Mouse (Mus musculus): ENCODE measurements around the gene Gm28308. TPM values are rescaled to one million over a fixed set of nuclear protein-coding genes. Genes with fewer than 3 reads are reported as not detected.

Gene Gm28308
- total and polyA plus RNA-seq, 3 experiments = not detected

DNA sequence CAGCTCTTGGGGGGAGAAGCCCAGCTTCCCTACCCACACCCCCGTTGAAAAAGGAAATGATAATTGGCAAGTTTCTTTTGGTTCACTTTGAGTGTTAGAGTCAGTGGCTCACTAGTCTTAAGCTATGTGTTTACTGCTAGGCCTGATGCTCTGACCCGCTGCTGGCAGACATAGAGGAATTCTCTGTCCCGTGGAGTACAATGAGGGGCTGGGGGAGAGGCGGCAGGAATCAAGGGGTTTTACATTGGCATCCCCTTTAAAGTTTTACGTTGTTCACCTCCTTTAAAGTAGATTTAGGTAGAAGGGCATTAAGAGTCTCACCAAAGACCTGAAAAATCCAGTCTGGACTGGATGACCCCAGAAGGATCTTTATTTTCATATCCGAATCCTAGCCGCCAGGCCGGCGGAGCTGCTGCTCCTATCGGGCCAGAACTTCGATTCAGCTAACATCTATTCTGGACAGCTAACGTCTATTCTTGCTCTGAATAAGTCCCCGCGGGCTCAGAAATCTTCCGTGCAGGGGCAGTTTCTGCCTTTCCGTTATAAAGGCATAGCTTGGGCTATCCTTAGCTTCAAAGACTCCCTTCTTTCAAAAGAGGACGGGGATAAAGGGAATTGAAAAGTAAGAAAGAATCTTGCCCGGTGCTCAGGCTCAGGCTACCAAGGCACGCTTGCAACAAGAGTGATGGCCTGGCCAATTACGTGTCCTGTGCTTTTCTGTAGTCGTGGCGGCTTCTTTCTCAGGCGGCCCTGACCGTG, 39.1 kb upstream of the Gm28308 start:
- H3K27ac ChIP-seq = no peak overlapping the region
- WGBS = 9% methylated on average over 24 of the region's 24 CpGs
- no peak overlapping the region for H3K4me3 ChIP-seq

DNA sequence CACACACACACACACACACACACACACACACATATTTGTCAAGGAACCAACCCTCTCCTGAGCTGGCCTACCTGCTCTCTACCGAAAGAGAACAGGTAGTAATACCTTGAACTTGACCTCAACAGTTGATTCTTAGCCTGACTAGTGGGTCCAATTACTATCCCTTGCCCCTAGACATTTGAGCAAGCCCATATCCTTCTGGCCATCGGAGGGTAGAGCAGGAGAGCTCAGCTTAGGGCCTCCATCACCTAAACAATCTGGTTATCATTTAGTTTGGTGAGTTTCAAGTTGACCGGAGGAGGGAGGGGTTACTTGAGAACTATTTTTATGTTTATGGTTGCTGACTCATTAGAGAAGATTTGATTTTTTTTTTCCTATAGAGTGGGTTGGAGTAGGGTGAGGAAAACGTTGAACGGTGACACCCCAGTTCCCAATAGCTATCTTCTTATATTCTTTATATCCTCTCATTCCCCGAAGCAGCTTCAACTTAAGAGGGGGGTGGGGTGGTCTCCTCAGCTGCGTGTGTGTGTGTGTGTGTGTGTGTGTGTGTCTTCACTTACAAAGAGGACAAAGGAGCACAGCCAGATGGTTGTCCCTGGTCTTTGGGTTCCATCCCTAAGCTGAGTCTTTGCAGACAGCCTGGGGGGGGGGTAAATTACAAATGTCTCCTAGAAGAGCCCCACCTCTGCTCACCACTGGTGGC, 38.2 kb upstream of the Gm28308 start:
- no peak overlapping the region for H3K9ac ChIP-seq (ENCODE audit: low read depth, low read length)
- DNase-seq = peak in 1 of 2 experiments; percentile 13
- WGBS = 12% methylated on average over 7 of the region's 7 CpGs
- H3K27ac ChIP-seq = no peak overlapping the region
- H3K4me3 ChIP-seq = no peak overlapping the region
- H3K27me3 ChIP-seq (ENCODE audit: control insufficient read depth, insufficient read depth, low read length) = peaks cover 38% of the 10 kb centered on the region
- intact Hi-C loops (cut with DNase I) = loop anchor here (5.0 kb wide), 1 partner anchor 34 kb away; no protein-coding TSS in a partner anchor
- TF ChIP-seq POLR2A (IDR thresholded peaks at IDR 0.05; ENCODE audit: insufficient read depth, low read depth, low read length) (no peak), CTCF (IDR thresholded peaks at IDR 0.05) (no peak), EP300 (IDR thresholded peaks at IDR 0.05; ENCODE audit: insufficient read depth, low read depth, low read length) (no peak)
- H3K79me2 ChIP-seq (replicated peaks; ENCODE audit: control insufficient read depth, insufficient read depth, low read length) = no peaks in the 10 kb centered on the region
- no peaks in the 10 kb centered on the region for H3K4me1 ChIP-seq (ENCODE audit: control insufficient read depth, insufficient read depth, low read length)
- no peaks in the 10 kb centered on the region for H3K36me3 ChIP-seq (ENCODE audit: control insufficient read depth, insufficient read depth, low read length)

More for the DNA sequence above, 39.1 kb upstream of the Gm28308 start:
- intact Hi-C loops (cut with DNase I) = loop anchor here (5.0 kb wide), 1 partner anchor 35 kb away; no protein-coding TSS in a partner anchor
- Histone ChIP-seq H3K4me1 (ENCODE audit: control insufficient read depth, insufficient read depth, low read length) (no peaks in the 10 kb centered on the region), H3K79me2 (replicated peaks; ENCODE audit: control insufficient read depth, insufficient read depth, low read length) (no peaks in the 10 kb centered on the region), H3K36me3 (ENCODE audit: control insufficient read depth, insufficient read depth, low read length) (no peaks in the 10 kb centered on the region), H3K9ac (ENCODE audit: low read depth, low read length) (no peak overlapping the region), H3K27me3 (ENCODE audit: control insufficient read depth, insufficient read depth, low read length) (peaks cover 34% of the 10 kb centered on the region)
- peak in 1 of 2 experiments; percentile 18 for DNase-seq
- TF ChIP-seq EP300 (IDR thresholded peaks at IDR 0.05; ENCODE audit: insufficient read depth, low read depth, low read length) = no peak
- no peak for TF ChIP-seq POLR2A (IDR thresholded peaks at IDR 0.05; ENCODE audit: insufficient read depth, low read depth, low read length)
- no peak for TF ChIP-seq CTCF (IDR thresholded peaks at IDR 0.05)

DNA sequence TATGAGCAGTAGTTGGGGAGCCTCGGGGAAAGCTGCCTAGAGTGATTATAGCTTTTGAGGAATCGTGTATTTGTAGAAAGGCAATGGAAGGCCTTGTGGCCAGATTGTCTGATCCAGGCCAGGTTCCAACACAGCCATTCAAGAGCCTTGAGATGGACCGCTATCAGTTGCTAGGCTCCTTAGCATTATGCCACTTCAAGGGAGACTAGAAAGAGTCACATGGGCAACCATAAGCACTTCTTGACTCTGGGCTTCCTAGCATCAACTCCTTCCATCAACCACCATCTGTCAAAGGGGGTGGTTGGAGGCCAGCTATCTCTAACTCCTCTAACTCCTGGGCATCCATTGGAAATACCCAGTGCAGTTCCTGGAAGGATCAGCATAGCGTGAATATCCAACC, 36.7 kb upstream of the Gm28308 start:
- no peak overlapping the region for H3K4me3 ChIP-seq
- H3K36me3 ChIP-seq (ENCODE audit: control insufficient read depth, insufficient read depth, low read length) = no peaks in the 10 kb centered on the region
- peaks cover 48% of the 10 kb centered on the region for H3K27me3 ChIP-seq (ENCODE audit: control insufficient read depth, insufficient read depth, low read length)
- H3K4me1 ChIP-seq (ENCODE audit: control insufficient read depth, insufficient read depth, low read length) = no peaks in the 10 kb centered on the region
- H3K27ac ChIP-seq = no peak overlapping the region
- DNase-seq = peak in 1 of 2 experiments; percentile 13
- H3K79me2 ChIP-seq (replicated peaks; ENCODE audit: control insufficient read depth, insufficient read depth, low read length) = no peaks in the 10 kb centered on the region
- no peak overlapping the region for H3K9ac ChIP-seq (ENCODE audit: low read depth, low read length)
- no peak for TF ChIP-seq CTCF (IDR thresholded peaks at IDR 0.05)
- no peak for TF ChIP-seq EP300 (IDR thresholded peaks at IDR 0.05; ENCODE audit: insufficient read depth, low read depth, low read length)
- no peak for TF ChIP-seq POLR2A (IDR thresholded peaks at IDR 0.05; ENCODE audit: insufficient read depth, low read depth, low read length)
- intact Hi-C loops (cut with DNase I) = loop anchor here (5.0 kb wide), 1 partner anchor 33 kb away; no protein-coding TSS in a partner anchor
- 5% methylated on average over 4 of the region's 4 CpGs for WGBS

DNA sequence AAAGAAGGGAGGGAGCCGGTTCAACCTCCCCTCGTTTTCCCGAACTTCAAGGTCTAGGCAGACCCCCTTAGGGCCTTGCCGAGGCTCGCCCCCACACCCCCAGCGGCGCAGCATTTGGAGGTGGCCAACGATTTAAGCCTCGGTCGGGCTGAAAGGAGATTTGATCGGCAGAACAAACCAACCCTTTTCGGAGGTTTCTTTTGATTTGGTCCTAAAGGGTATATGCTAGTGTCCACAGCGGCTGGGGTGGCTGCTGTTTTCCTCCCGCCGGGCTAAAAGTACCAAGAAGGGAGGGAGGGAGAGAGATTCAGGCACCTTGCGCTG, 36.2 kb upstream of the Gm28308 start:
- peaks cover 49% of the 10 kb centered on the region for H3K27me3 ChIP-seq (ENCODE audit: control insufficient read depth, insufficient read depth, low read length)
- no peak overlapping the region for H3K4me3 ChIP-seq
- TF ChIP-seq EP300 (IDR thresholded peaks at IDR 0.05; ENCODE audit: insufficient read depth, low read depth, low read length) (no peak), POLR2A (IDR thresholded peaks at IDR 0.05; ENCODE audit: insufficient read depth, low read depth, low read length) (no peak), CTCF (IDR thresholded peaks at IDR 0.05) (no peak)
- no peak overlapping the region for H3K27ac ChIP-seq
- H3K36me3 ChIP-seq (ENCODE audit: control insufficient read depth, insufficient read depth, low read length) = no peaks in the 10 kb centered on the region
- no peaks in the 10 kb centered on the region for H3K4me1 ChIP-seq (ENCODE audit: control insufficient read depth, insufficient read depth, low read length)
- WGBS = 4% methylated on average over 16 of the region's 16 CpGs
- no peak for DNase-seq
- no peaks in the 10 kb centered on the region for H3K79me2 ChIP-seq (replicated peaks; ENCODE audit: control insufficient read depth, insufficient read depth, low read length)
- intact Hi-C loops (cut with DNase I) = no loop called here
- H3K9ac ChIP-seq (ENCODE audit: low read depth, low read length) = no peak overlapping the region

DNA sequence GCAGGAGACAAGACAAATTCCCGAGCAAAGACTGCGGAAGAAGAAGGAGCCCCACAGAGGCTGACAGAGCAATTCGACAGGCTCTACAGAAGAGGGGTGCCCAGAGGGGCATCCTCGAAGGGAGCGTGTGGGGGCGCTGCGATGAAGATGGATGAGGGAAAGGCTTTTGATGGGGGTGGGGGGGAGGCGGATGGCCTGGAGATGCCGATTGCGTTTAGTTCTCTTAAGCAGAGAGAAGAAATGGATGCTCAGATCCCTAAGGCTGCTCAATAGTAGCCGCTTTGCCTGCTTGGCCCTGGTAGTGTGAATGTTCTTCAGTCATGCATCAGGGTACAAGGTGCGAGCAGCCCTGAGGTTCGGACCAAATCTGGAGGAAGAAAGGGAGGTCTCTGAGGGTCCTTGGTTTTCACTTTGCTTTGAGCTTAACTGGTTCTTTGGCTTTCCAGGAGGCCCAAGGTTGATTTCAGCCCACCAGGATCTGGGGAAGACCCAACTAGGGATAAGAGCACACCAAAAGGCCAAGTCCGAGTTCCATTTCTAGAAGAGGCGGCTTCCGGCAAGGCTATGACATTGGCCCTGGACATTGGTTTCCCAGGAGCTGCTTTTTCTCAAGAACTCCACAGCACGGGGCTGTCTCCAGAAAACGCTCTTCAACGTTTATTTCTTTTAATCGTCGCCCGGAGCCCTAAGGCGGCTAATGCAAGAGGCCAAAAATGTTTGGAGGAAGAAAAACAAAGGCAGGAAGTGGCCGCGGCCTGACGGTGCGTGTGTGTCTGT, 35.7 kb upstream of the Gm28308 start:
- Histone ChIP-seq H3K79me2 (replicated peaks; ENCODE audit: control insufficient read depth, insufficient read depth, low read length) (no peaks in the 10 kb centered on the region), H3K4me3 (no peak overlapping the region), H3K36me3 (ENCODE audit: control insufficient read depth, insufficient read depth, low read length) (no peaks in the 10 kb centered on the region), H3K27ac (no peak overlapping the region), H3K9ac (ENCODE audit: low read depth, low read length) (no peak overlapping the region), H3K27me3 (ENCODE audit: control insufficient read depth, insufficient read depth, low read length) (peaks cover 48% of the 10 kb centered on the region), H3K4me1 (ENCODE audit: control insufficient read depth, insufficient read depth, low read length) (no peaks in the 10 kb centered on the region)
- TF ChIP-seq POLR2A (IDR thresholded peaks at IDR 0.05; ENCODE audit: insufficient read depth, low read depth, low read length) = no peak
- WGBS = 5% methylated on average over 27 of the region's 27 CpGs
- DNase-seq = peak in 1 of 2 experiments; percentile 27
- intact Hi-C loops (cut with DNase I) = no loop called here

Measured in heart, adult 2 months (tissue).